Mouse (Mus musculus) kidney, adult 8-10 months (tissue): ENCODE measurements around the gene Arhgap10.

Experiments used
- DNase-seq, 2 experiments: peaks; one replicate each; pipeline ENCODE4 v3.0.0; 2022

Arhgap10 gene

GRCm38 (mm10) chr8:77484266-77484665, 33.5 kb downstream of the Arhgap10 start:
- DNase-seq: no peak

GRCm38 (mm10) chr8:77483676-77484075, 34.1 kb downstream of the Arhgap10 start:
- DNase-seq: no peak

GRCm38 (mm10) chr8:77481791-77482190, 36.0 kb downstream of the Arhgap10 start:
- no peak for DNase-seq

GRCm38 (mm10) chr8:77479995-77480394, 37.8 kb downstream of the Arhgap10 start:
- DNase-seq: no peak

- peak in 1 of 2 experiments; percentile 20 for DNase-seq
Measured at GRCm38 (mm10) chr8:77478913-77479273, 38.9 kb downstream of the Arhgap10 start.

GRCm38 (mm10) chr8:77478155-77478912, 39.4 kb downstream of the Arhgap10 start:
- DNase-seq: no peak

GRCm38 (mm10) chr8:77477684-77478083, 40.1 kb downstream of the Arhgap10 start:
- no peak for DNase-seq

GRCm38 (mm10) chr8:77474614-77475013, 43.1 kb downstream of the Arhgap10 start:
- no peak for DNase-seq

GRCm38 (mm10) chr8:77473773-77474172, 44.0 kb downstream of the Arhgap10 start:
- no peak for DNase-seq

GRCm38 (mm10) chr8:77473373-77473772, 44.4 kb downstream of the Arhgap10 start:
- DNase-seq: peak; percentile 48 to 63

- no peak for DNase-seq
Measured at GRCm38 (mm10) chr8:77461392-77461791, 56.4 kb downstream of the Arhgap10 start.

- DNase-seq: no peak
Measured at GRCm38 (mm10) chr8:77460363-77460762, 57.4 kb downstream of the Arhgap10 start.

GRCm38 (mm10) chr8:77459696-77460095, 58.1 kb downstream of the Arhgap10 start:
- DNase-seq: no peak

GRCm38 (mm10) chr8:77458575-77458974, 59.2 kb downstream of the Arhgap10 start:
- no peak for DNase-seq

GRCm38 (mm10) chr8:77456263-77456662, 61.5 kb downstream of the Arhgap10 start:
- no peak for DNase-seq

GRCm38 (mm10) chr8:77453836-77454235, 63.9 kb downstream of the Arhgap10 start:
- DNase-seq: no peak

GRCm38 (mm10) chr8:77451466-77452382, 66.0 kb downstream of the Arhgap10 start:
- DNase-seq: no peak

GRCm38 (mm10) chr8:77451052-77451451, 66.7 kb downstream of the Arhgap10 start:
- peak; percentile 50 to 51 for DNase-seq

GRCm38 (mm10) chr8:77446294-77446693, 71.5 kb downstream of the Arhgap10 start:
- no peak for DNase-seq

- DNase-seq: no peak
Measured at GRCm38 (mm10) chr8:77445642-77446041, 72.1 kb downstream of the Arhgap10 start.

- DNase-seq: no peak
Measured at GRCm38 (mm10) chr8:77444166-77444870, 73.4 kb downstream of the Arhgap10 start.

- DNase-seq: no peak
Measured at GRCm38 (mm10) chr8:77442452-77442851, 75.3 kb downstream of the Arhgap10 start.

- no peak for DNase-seq
Measured at GRCm38 (mm10) chr8:77440913-77441312, 76.8 kb downstream of the Arhgap10 start.
